Mouse (Mus musculus) midbrain, embryonic 10.5 days (tissue): ENCODE results near the gene Arap2. TPM values are rescaled to one million over a fixed set of nuclear protein-coding genes. Genes with fewer than 3 reads are reported as not detected.
A peak's percentile ranks its signal among the peaks of the same experiment; 100 is the strongest.

Experiments
- DNase-seq: peaks from one replicate; pipeline ENCODE4 v3.0.0-alpha.2; 2017; ENCODE audit warnings: low spot score
- H3K27ac ChIP-seq: fragments of 300-500 bp; sonication (generic); replicated peaks from 2 replicates; pipeline ENCODE4 v1.5.1; 2016; ENCODE audit warnings: mild to moderate bottlenecking
- H3K27me3 ChIP-seq: fragments of 300-500 bp; sonication (generic); 2 replicates; pipeline ENCODE4 v1.6.1; 2016; ENCODE audit warnings: low read depth, mild to moderate bottlenecking; ENCODE audit not compliant: poor library complexity, severe bottlenecking
- H3K36me3 ChIP-seq: fragments of 300-500 bp; sonication (generic); 2 replicates; pipeline ENCODE4 v1.6.1; 2016; ENCODE audit warnings: mild to moderate bottlenecking, moderate library complexity
- H3K4me1 ChIP-seq: fragments of 300-500 bp; sonication (generic); 2 replicates; pipeline ENCODE4 v1.6.1; 2016
- H3K4me3 ChIP-seq: fragments of 300-500 bp; sonication (generic); 2 replicates; pipeline ENCODE4 v1.5.1; 2016; ENCODE audit warnings: mild to moderate bottlenecking, moderate library complexity
- H3K9me3 ChIP-seq: fragments of 300-500 bp; sonication (generic); replicated peaks from 2 replicates; pipeline ENCODE4 v1.6.1; 2016; ENCODE audit warnings: mild to moderate bottlenecking
- WGBS: fragments of 180-500 bp; shearing (Covaris S2); methylation state at CpG from one replicate; pipeline ENCODE4 v1.1.7; 2016; 5-methylcytosine and 5-hydroxymethylcytosine counted together
- polyA plus RNA-seq: library from polyadenylated mRNA; unstranded; fragments of >200 nt; fragmentation: Nextera tagmentation; extraction: Ambion mirVana; gene quantifications from 2 replicates; pipeline ENCODE4 v1.2.1, GENCODE M21; 2016

Arap2 gene
- 0.94 and 1.3 TPM in 2 replicates for polyA plus RNA-seq

DNA sequence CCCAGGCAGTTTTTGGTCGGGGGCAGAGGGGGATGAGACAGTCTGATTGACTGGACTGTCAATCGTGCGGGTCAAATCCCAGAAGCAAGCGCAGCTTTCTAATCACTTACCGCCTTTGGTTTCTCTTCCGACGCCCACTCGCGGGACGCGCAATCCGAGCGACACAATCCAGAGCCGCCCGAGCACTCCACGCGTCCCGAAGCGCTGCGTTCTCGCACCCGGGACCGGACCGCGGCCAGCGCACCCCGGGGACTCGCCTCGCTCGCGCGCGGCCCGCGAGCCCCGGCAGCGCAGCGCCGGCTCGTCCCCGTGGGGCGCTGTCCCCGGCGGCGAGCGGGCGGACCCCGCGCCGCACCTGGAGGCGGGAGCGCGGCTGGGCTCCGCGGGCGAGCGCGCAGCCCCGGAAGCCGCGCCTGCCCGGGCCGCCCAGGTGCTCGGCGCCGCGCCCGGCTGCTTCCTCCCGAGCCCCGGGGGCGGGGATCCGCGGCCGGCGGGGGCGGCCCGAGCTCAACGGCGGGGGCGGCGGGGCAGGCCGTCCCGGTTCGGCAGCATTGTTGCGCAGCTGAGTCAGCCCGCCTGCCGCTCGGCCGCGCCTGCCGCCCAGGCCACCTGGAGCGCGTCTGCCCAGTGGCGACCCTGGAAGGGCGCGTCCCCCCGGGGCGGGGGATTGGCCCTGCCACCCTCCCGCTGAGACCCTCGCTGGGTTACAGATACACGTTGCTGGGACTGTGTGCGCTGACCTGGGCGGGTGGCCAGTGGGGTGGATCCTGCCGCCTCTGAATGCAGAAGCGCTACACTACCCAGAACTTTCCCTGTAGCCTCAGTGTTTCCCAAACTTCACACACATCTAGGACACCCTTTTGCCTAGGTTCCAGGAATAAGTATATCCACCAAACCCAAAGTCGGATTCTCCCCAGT, at the start of gene Arap2:
Arap2 (minus strand) TSS at position 376 of the 918 bp plus-strand sequence.
- Histone ChIP-seq H3K9me3 (no peaks in the 10 kb centered on the region), H3K27ac (peak within 1 kb of the TSS; percentile 72), H3K27me3 (peaks cover 37% of the 10 kb centered on the region), H3K4me3 (peak within 1 kb of the TSS; percentile 72), H3K36me3 (no peaks in the 10 kb centered on the region), H3K4me1 (peaks cover 3% of the 10 kb centered on the region)
- peak; percentile 36 for DNase-seq
- 3% methylated on average over 105 of the region's 106 CpGs for WGBS

GRCm38 (mm10) chr5:62815741-62816140, 49.8 kb upstream of the Arap2 start:
- no peak overlapping the region for H3K4me3 ChIP-seq
- no peaks in the 10 kb centered on the region for H3K27me3 ChIP-seq

GRCm38 (mm10) chr5:62814072-62814414, 48.1 kb upstream of the Arap2 start:
- Histone ChIP-seq H3K27ac (no peak overlapping the region), H3K27me3 (no peaks in the 10 kb centered on the region), H3K4me3 (no peak overlapping the region), H3K36me3 (no peaks in the 10 kb centered on the region), H3K4me1 (no peaks in the 10 kb centered on the region; the same call in 1 of the 2 replicates), H3K9me3 (no peaks in the 10 kb centered on the region)
- 66% methylated on average over 1 of the region's 1 CpGs for WGBS
- DNase-seq: no peak

More at GRCm38 (mm10) chr5:62815741-62816140, 49.8 kb upstream of the Arap2 start:
- H3K4me1 ChIP-seq: no peaks in the 10 kb centered on the region; the same call in 1 of the 2 replicates
- no peaks in the 10 kb centered on the region for H3K9me3 ChIP-seq
- no peaks in the 10 kb centered on the region for H3K36me3 ChIP-seq
- no peak overlapping the region for H3K27ac ChIP-seq
- no peak for DNase-seq
- 63% methylated on average over 1 of the region's 1 CpGs for WGBS

- Histone ChIP-seq H3K27me3 (no peaks in the 10 kb centered on the region), H3K9me3 (peaks cover 2% of the 10 kb centered on the region; the same call in 1 of the 2 replicates), H3K4me3 (no peak within 1 kb of the TSS), H3K4me1 (no peaks in the 10 kb centered on the region; the same call in 1 of the 2 replicates), H3K27ac (no peak within 1 kb of the TSS), H3K36me3 (no peaks in the 10 kb centered on the region)
- DNase-seq: no peak
- WGBS: 83% methylated on average over 6 of the region's 6 CpGs
Observed at GRCm38 (mm10) chr5:62813402-62814071, 47.6 kb upstream of the Arap2 start, which contains the start of gene Dthd1. TSS of gene Dthd1 (plus strand) at chr5:62813823.

DNA sequence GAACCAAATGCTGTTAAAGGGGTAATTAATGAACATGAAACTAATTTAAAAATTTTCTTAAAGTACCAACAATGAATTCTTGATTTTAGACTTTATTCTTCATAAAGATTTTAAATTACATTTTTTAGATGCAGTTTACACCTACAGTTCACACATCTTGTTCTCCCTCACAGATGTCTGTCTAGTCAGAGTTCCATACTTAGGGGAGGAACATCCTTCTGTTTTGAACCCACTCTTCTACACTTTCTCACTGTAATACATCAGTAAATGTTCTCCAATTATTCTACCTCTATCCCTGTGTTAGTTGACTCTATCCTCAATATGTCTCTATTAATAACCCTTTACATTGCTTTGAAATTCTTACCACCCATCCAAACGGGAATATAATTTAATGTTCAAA, 26.8 kb upstream of the Arap2 start:
- Histone ChIP-seq H3K4me3 (no peak overlapping the region), H3K4me1 (no peaks in the 10 kb centered on the region), H3K9me3 (no peaks in the 10 kb centered on the region), H3K36me3 (no peaks in the 10 kb centered on the region), H3K27me3 (no peaks in the 10 kb centered on the region), H3K27ac (no peak overlapping the region)
- no peak for DNase-seq
- WGBS: 77% methylated on average over 1 of the region's 1 CpGs

- Histone ChIP-seq H3K36me3 (no peaks in the 10 kb centered on the region), H3K4me1 (no peaks in the 10 kb centered on the region), H3K4me3 (no peak overlapping the region), H3K9me3 (no peaks in the 10 kb centered on the region), H3K27me3 (no peaks in the 10 kb centered on the region), H3K27ac (no peak overlapping the region)
- WGBS: 92% methylated on average over 5 of the region's 5 CpGs
- DNase-seq: no peak
Observed at GRCm38 (mm10) chr5:62790921-62791564, 25.1 kb upstream of the Arap2 start.

DNA sequence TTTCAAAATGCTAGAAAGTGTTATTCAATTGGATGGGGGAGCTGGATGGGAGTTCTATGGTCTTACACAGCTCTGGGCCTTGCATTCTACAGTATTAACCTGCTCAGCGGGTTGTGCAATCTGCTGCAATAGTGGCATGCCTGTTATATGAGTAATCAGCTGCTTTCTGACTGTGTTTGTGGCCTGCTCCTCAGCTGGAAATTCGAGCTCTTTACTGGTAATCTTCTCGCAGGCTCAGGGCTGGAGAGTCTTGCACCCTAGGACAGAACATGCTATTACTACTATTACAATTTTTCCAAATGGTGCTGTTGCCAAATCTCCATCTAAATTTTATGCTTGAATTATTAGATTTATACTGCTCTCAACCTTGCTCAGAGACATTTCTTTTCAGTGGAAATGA, 20.9 kb upstream of the Arap2 start:
- no peak overlapping the region for H3K27ac ChIP-seq
- H3K36me3 ChIP-seq: no peaks in the 10 kb centered on the region
- H3K27me3 ChIP-seq: no peaks in the 10 kb centered on the region
- no peak for DNase-seq
- H3K9me3 ChIP-seq: no peaks in the 10 kb centered on the region
- 78% methylated on average over 3 of the region's 3 CpGs for WGBS
- H3K4me3 ChIP-seq: no peak overlapping the region
- no peaks in the 10 kb centered on the region for H3K4me1 ChIP-seq

DNA sequence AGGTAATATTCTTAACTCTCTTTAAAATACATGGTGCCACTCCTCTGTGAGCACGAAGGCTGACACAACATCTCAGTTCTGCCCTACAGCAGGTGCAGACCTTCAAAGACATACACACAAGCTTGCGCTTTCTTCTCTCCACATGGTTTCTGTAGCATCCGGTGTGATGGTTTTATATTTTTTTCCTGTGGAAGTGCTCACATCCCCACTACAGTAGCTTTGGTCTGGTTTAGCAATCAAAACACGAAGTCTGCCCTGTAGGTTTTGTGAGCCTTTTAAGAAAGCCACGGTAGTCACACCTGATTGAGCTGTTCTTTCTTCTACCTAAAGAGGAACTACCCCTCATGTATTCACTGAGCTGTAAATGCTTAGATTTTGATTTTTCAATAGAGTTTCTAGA, 12.7 kb upstream of the Arap2 start:
- H3K4me1 ChIP-seq: no peaks in the 10 kb centered on the region
- 85% methylated on average over 5 of the region's 5 CpGs for WGBS

DNA sequence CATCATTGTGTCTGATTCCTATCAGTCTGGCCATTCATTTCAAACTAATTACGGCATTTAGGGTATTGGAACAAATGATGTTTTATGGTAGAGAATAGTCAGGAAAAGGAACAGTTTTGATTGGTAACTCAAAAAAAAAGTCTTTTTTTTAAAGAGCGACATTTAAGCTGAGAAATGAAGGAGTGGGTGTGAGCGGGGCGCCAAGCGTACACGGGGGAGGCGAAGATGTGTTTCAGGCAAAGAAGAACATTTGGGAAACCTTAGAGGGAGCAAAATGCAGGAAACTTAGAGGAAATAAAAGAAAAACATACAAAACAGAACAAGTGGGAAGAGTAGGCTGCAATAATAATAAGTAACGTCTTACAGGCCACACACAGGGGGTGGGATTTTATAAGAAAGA, 11.8 kb upstream of the Arap2 start:
- no peaks in the 10 kb centered on the region for H3K36me3 ChIP-seq
- no peaks in the 10 kb centered on the region for H3K9me3 ChIP-seq
- no peaks in the 10 kb centered on the region for H3K4me1 ChIP-seq
- no peak for DNase-seq
- no peak overlapping the region for H3K4me3 ChIP-seq
- WGBS: 91% methylated on average over 8 of the region's 8 CpGs
- H3K27ac ChIP-seq: no peak overlapping the region
- H3K27me3 ChIP-seq: no peaks in the 10 kb centered on the region

More for the DNA sequence above, 12.7 kb upstream of the Arap2 start:
- DNase-seq: no peak
- Histone ChIP-seq H3K4me3 (no peak overlapping the region), H3K9me3 (no peaks in the 10 kb centered on the region), H3K27ac (no peak overlapping the region), H3K36me3 (no peaks in the 10 kb centered on the region), H3K27me3 (no peaks in the 10 kb centered on the region)

- DNase-seq: no peak
- Histone ChIP-seq H3K9me3 (no peaks in the 10 kb centered on the region), H3K27ac (no peak overlapping the region), H3K27me3 (peaks cover 15% of the 10 kb centered on the region), H3K4me1 (no peaks in the 10 kb centered on the region), H3K4me3 (no peak overlapping the region), H3K36me3 (no peaks in the 10 kb centered on the region)
- WGBS: 86% methylated on average over 11 of the region's 11 CpGs
Observed at GRCm38 (mm10) chr5:62771775-62772599, 6.0 kb upstream of the Arap2 start.

GRCm38 (mm10) chr5:62765459-62765783, 538 bp downstream of the Arap2 start:
- WGBS: 18% methylated on average over 5 of the region's 5 CpGs
- peak overlapping the region; percentile 72 for H3K27ac ChIP-seq
- no peak for DNase-seq

DNA sequence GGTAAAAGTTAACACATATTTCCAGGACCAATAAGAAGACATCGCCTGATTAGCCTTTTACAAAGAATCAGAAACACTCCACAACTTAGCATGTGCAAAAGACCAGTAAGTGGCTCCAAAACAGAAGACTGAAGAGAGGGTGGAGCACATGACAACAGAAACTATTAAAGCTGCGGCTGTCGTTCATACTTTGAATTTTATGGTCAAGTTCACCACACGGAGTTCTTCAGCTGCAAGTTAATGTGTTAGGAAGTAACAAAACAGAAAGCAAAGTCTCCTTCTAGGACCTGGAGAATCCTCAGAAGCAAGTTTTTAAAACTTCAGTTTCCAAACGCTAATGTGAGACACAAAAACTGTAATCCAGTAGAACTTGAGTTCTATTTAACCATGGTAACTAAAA, 1.8 kb downstream of the Arap2 start:
- DNase-seq: no peak
- Histone ChIP-seq H3K27ac (no peak overlapping the region), H3K27me3 (peaks cover 37% of the 10 kb centered on the region), H3K4me1 (peaks cover 3% of the 10 kb centered on the region), H3K36me3 (no peaks in the 10 kb centered on the region), H3K9me3 (no peaks in the 10 kb centered on the region), H3K4me3 (no peak overlapping the region)
- 85% methylated on average over 5 of the region's 5 CpGs for WGBS

More at GRCm38 (mm10) chr5:62765459-62765783, 538 bp downstream of the Arap2 start:
- H3K27me3 ChIP-seq: peaks cover 37% of the 10 kb centered on the region
- H3K4me1 ChIP-seq: peaks cover 3% of the 10 kb centered on the region
- H3K36me3 ChIP-seq: no peaks in the 10 kb centered on the region
- no peaks in the 10 kb centered on the region for H3K9me3 ChIP-seq
- H3K4me3 ChIP-seq: peak overlapping the region; percentile 72
